Mouse (Mus musculus): Measurements from ENCODE around the gene Shank2. TPM values are rescaled to one million over a fixed set of nuclear protein-coding genes. Genes with fewer than 3 reads are reported as not detected.

The Shank2 gene
- polyA plus RNA-seq, 1 experiment from 2014 or later: 0.92 TPM

GRCm38 (mm10) chr7:144411967-144412906, 410.5 kb downstream of the Shank2 start:
- Histone ChIP-seq H3K4me2 (ENCODE audit: low read depth, low read length) (no peak overlapping the region), H3K4me3 (ENCODE audit: low read depth, low read length) (no peak overlapping the region), H3K27me3 (ENCODE audit: insufficient read depth, low read length) (no peaks in the 10 kb centered on the region), H3K4me1 (ENCODE audit: insufficient read depth) (no peaks in the 10 kb centered on the region), H3K9ac (replicated peaks) (no peak overlapping the region), H3K27ac (ENCODE audit: low read depth) (no peak overlapping the region), H3K36me3 (replicated peaks; ENCODE audit: insufficient read depth, low read length) (no peaks in the 10 kb centered on the region), H3K9me3 (ENCODE audit: low read length) (no peaks in the 10 kb centered on the region)
- no peak for DNase-seq
- WGBS (ENCODE audit: insufficient replicate concordance): 69% methylated on average over 22 of the region's 22 CpGs
- no peak for ATAC-seq
- TF ChIP-seq EP300 (IDR thresholded peaks at IDR 0.05; ENCODE audit: low read depth): no peak
- TF ChIP-seq CTCF (IDR thresholded peaks at IDR 0.05; ENCODE audit: low read depth): no peak

GRCm38 (mm10) chr7:144414632-144415031, 412.9 kb downstream of the Shank2 start:
- DNase-seq: no peak
- ATAC-seq: no peak
- 71% methylated on average over 5 of the region's 5 CpGs for WGBS (ENCODE audit: insufficient replicate concordance)
- Histone ChIP-seq H3K4me1 (ENCODE audit: insufficient read depth) (no peaks in the 10 kb centered on the region), H3K27me3 (ENCODE audit: insufficient read depth, low read length) (no peaks in the 10 kb centered on the region), H3K27ac (ENCODE audit: low read depth) (no peak overlapping the region), H3K36me3 (replicated peaks; ENCODE audit: insufficient read depth, low read length) (no peaks in the 10 kb centered on the region), H3K9ac (replicated peaks) (no peak overlapping the region), H3K4me3 (ENCODE audit: low read depth, low read length) (no peak overlapping the region), H3K4me2 (ENCODE audit: low read depth, low read length) (no peak overlapping the region), H3K9me3 (ENCODE audit: low read length) (no peaks in the 10 kb centered on the region)
- TF ChIP-seq EP300 (IDR thresholded peaks at IDR 0.05; ENCODE audit: low read depth) (no peak), CTCF (IDR thresholded peaks at IDR 0.05; ENCODE audit: low read depth) (no peak)

GRCm38 (mm10) chr7:144415795-144416194, 414.1 kb downstream of the Shank2 start:
- H3K27ac ChIP-seq (ENCODE audit: low read depth): no peak overlapping the region
- DNase-seq (no peak), ATAC-seq (peak; percentile 44; the same call in 1 of the 2 replicates)
- TF ChIP-seq EP300 (IDR thresholded peaks at IDR 0.05; ENCODE audit: low read depth) (no peak), CTCF (IDR thresholded peaks at IDR 0.05; ENCODE audit: low read depth) (peak; percentile 30; the same call in 1 of the 2 replicates)
- H3K4me1 ChIP-seq (ENCODE audit: insufficient read depth): no peaks in the 10 kb centered on the region
- H3K4me2 ChIP-seq (ENCODE audit: low read depth, low read length): no peak overlapping the region
- H3K36me3 ChIP-seq (replicated peaks; ENCODE audit: insufficient read depth, low read length): no peaks in the 10 kb centered on the region
- no peak overlapping the region for H3K4me3 ChIP-seq (ENCODE audit: low read depth, low read length)
- WGBS (ENCODE audit: insufficient replicate concordance): 60% methylated on average over 4 of the region's 4 CpGs
- no peaks in the 10 kb centered on the region for H3K9me3 ChIP-seq (ENCODE audit: low read length)
- H3K9ac ChIP-seq (replicated peaks): no peak overlapping the region
- H3K27me3 ChIP-seq (ENCODE audit: insufficient read depth, low read length): no peaks in the 10 kb centered on the region

GRCm38 (mm10) chr7:144417234-144417633, 415.5 kb downstream of the Shank2 start:
- Histone ChIP-seq H3K4me1 (ENCODE audit: insufficient read depth) (no peaks in the 10 kb centered on the region), H3K9ac (replicated peaks) (no peak overlapping the region), H3K36me3 (replicated peaks; ENCODE audit: insufficient read depth, low read length) (no peaks in the 10 kb centered on the region), H3K4me2 (ENCODE audit: low read depth, low read length) (no peak overlapping the region), H3K9me3 (ENCODE audit: low read length) (no peaks in the 10 kb centered on the region), H3K27me3 (ENCODE audit: insufficient read depth, low read length) (no peaks in the 10 kb centered on the region), H3K4me3 (ENCODE audit: low read depth, low read length) (no peak overlapping the region), H3K27ac (ENCODE audit: low read depth) (no peak overlapping the region)
- ATAC-seq: no peak
- DNase-seq: no peak
- WGBS (ENCODE audit: insufficient replicate concordance): 60% methylated on average over 2 of the region's 2 CpGs
- TF ChIP-seq EP300 (IDR thresholded peaks at IDR 0.05; ENCODE audit: low read depth) (no peak), CTCF (IDR thresholded peaks at IDR 0.05; ENCODE audit: low read depth) (no peak)

- no peak for TF ChIP-seq CTCF (IDR thresholded peaks at IDR 0.05; ENCODE audit: low read depth)
- no peak for TF ChIP-seq EP300 (IDR thresholded peaks at IDR 0.05; ENCODE audit: low read depth)
- H3K36me3 ChIP-seq (replicated peaks; ENCODE audit: insufficient read depth, low read length): no peaks in the 10 kb centered on the region
- WGBS (ENCODE audit: insufficient replicate concordance): 37% methylated on average over 16 of the region's 16 CpGs
- H3K4me3 ChIP-seq (ENCODE audit: low read depth, low read length): no peak overlapping the region
- no peak overlapping the region for H3K9ac ChIP-seq (replicated peaks)
- no peaks in the 10 kb centered on the region for H3K27me3 ChIP-seq (ENCODE audit: insufficient read depth, low read length)
- no peak for DNase-seq
- H3K4me2 ChIP-seq (ENCODE audit: low read depth, low read length): no peak overlapping the region
- H3K4me1 ChIP-seq (ENCODE audit: insufficient read depth): no peaks in the 10 kb centered on the region
- no peak overlapping the region for H3K27ac ChIP-seq (ENCODE audit: low read depth)
- ATAC-seq: no peak
- no peaks in the 10 kb centered on the region for H3K9me3 ChIP-seq (ENCODE audit: low read length)
These were observed 416.1 kb downstream of the Shank2 start for GRCm38 (mm10) chr7:144417644-144418343.

GRCm38 (mm10) chr7:144420552-144420951, 418.8 kb downstream of the Shank2 start:
- Histone ChIP-seq H3K27ac (ENCODE audit: low read depth) (no peak overlapping the region), H3K4me1 (ENCODE audit: insufficient read depth) (no peaks in the 10 kb centered on the region), H3K4me2 (ENCODE audit: low read depth, low read length) (no peak overlapping the region), H3K4me3 (ENCODE audit: low read depth, low read length) (no peak overlapping the region), H3K9me3 (ENCODE audit: low read length) (no peaks in the 10 kb centered on the region), H3K9ac (replicated peaks) (no peak overlapping the region), H3K27me3 (ENCODE audit: insufficient read depth, low read length) (no peaks in the 10 kb centered on the region), H3K36me3 (replicated peaks; ENCODE audit: insufficient read depth, low read length) (no peaks in the 10 kb centered on the region)
- 17% methylated on average over 16 of the region's 16 CpGs for WGBS (ENCODE audit: insufficient replicate concordance)
- ATAC-seq (no peak), DNase-seq (no peak)
- no peak for TF ChIP-seq EP300 (IDR thresholded peaks at IDR 0.05; ENCODE audit: low read depth)
- no peak for TF ChIP-seq CTCF (IDR thresholded peaks at IDR 0.05; ENCODE audit: low read depth)

Measured in liver, postnatal 0 days (tissue).